ENCODE assay signal across 9 mouse cellular contexts in the genomic region with DNA sequence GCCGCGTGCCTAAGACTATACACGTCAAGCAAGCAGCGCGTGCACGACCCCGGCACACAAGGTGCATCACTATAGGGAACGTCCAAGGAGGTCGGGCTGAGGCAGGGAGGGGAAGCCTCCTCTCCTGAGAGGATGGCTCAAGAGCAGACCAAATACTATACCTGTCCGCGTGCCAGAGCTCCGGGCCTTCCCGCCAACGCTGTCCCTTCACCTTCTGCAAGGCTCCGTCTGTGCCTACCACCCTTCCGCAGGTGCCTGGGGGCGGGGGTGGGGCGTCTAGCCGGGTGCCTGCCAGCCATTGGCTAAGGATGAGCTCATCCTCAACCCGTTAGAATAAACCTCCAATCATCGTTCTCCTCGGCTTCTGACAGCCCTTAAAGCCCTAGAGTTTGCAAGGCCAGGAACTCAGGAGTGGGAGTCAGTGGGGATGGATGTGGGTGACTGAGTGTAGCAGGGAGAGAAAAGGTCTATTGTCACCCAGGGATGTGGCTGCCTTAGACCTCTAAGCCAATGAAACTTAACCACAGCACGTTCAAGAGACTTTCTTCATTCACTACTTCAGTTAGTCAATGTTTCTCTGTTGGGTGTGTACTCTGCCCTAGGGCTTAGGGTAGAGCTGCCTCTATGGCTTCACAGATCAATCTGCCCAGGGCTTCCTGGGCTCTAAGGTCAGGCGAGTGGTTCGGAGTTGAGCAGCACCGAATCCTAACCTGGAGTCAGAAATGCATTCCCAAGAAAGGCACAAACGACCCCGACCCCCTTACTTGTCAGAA. TPM values are rescaled to one million over a fixed set of nuclear protein-coding genes. Genes with fewer than 3 reads are reported as not detected.
DNase-seq lines count a peak whose midpoint lies in the region; ATAC-seq and TF ChIP-seq lines count a peak whose summit lies in the region.
"Had no signal": no experiment of that assay in that cellular context is flagged by ENCODE, and none has a peak within 500 bp of the region (broad histone marks: within the 10 kb centered on the region; RNA-seq: fewer than 3 reads in every experiment).

A gene (minus strand): TSS at position 263 of the 773 bp plus-strand sequence.

- peak within 1 kb of the TSS; percentile 46 for H3K4me2 ChIP-seq in kidney, postnatal 0 days (ENCODE audit: low read length)
- peak within 1 kb of the TSS; percentile 40 for H3K4me2 ChIP-seq in limb, embryonic 15.5 days
- peak within 1 kb of the TSS; percentile 83 for H3K4me2 ChIP-seq in midbrain, postnatal 0 days (ENCODE audit: low read depth, low read length, poor library complexity, severe bottlenecking)

- no peak for TF ChIP-seq CTCF in kidney, postnatal 0 days (IDR thresholded peaks at IDR 0.05; ENCODE audit: low read depth)
- no peak for TF ChIP-seq CTCF in midbrain, postnatal 0 days (IDR thresholded peaks at IDR 0.05)

- no peak within 1 kb of the TSS for H3K27ac ChIP-seq in kidney, postnatal 0 days
- no peak within 1 kb of the TSS for H3K27ac ChIP-seq in limb, embryonic 15.5 days
- H3K27ac ChIP-seq in midbrain, postnatal 0 days (ENCODE audit: low read depth, low read length), result peak within 1 kb of the TSS; percentile 72

- WGBS in kidney, postnatal 0 days, result 15% methylated on average over 28 of the region's 28 CpGs
- 13% methylated on average over 28 of the region's 28 CpGs for WGBS in limb, embryonic 15.5 days
- WGBS in midbrain, postnatal 0 days, result 15% methylated on average over 28 of the region's 28 CpGs

- H3K4me3 ChIP-seq in kidney, postnatal 0 days (replicated peaks; ENCODE audit: low read depth, low read length), result 0 out of 2 replicates have a peak within 1 kb of the TSS, but pooled peaks have one; percentile 9
- H3K4me3 ChIP-seq in limb, embryonic 15.5 days, result peak within 1 kb of the TSS; percentile 16; the same call in 1 of the 2 replicates
- peak within 1 kb of the TSS; percentile 65 for H3K4me3 ChIP-seq in midbrain, postnatal 0 days (ENCODE audit: low read depth, low read length)
- H3K4me3 ChIP-seq: myocyte had no signal

- H3K36me3 ChIP-seq in kidney, postnatal 0 days (ENCODE audit: insufficient read depth, low read length), result no peaks in the 10 kb centered on the region
- no peaks in the 10 kb centered on the region for H3K36me3 ChIP-seq in limb, embryonic 15.5 days
- H3K36me3 ChIP-seq in midbrain, postnatal 0 days (ENCODE audit: insufficient read depth, low read length), result 0 out of 2 replicates have a peak, but pooled peaks cover 7% of the 10 kb centered on the region

- peaks cover 6% of the 10 kb centered on the region for H3K27me3 ChIP-seq in kidney, postnatal 0 days (ENCODE audit: insufficient read depth, low read length)
- H3K27me3 ChIP-seq in limb, embryonic 15.5 days, result peaks cover 24% of the 10 kb centered on the region
- H3K27me3 ChIP-seq in midbrain, postnatal 0 days (ENCODE audit: insufficient read depth, low read length), result no peaks in the 10 kb centered on the region

- no peaks in the 10 kb centered on the region for H3K9me3 ChIP-seq in kidney, postnatal 0 days (replicated peaks; ENCODE audit: low read length)
- no peaks in the 10 kb centered on the region for H3K9me3 ChIP-seq in limb, embryonic 15.5 days
- no peaks in the 10 kb centered on the region for H3K9me3 ChIP-seq in midbrain, postnatal 0 days (ENCODE audit: low read length)

- peaks cover 7% of the 10 kb centered on the region; the same call in 1 of the 2 replicates for H3K4me1 ChIP-seq in kidney, postnatal 0 days (replicated peaks; ENCODE audit: insufficient read depth, low read length)
- H3K4me1 ChIP-seq in limb, embryonic 15.5 days, result peaks cover 15% of the 10 kb centered on the region
- H3K4me1 ChIP-seq in midbrain, postnatal 0 days (ENCODE audit: insufficient read depth, low read length), result peaks cover 7% of the 10 kb centered on the region; the same call in 1 of the 2 replicates

- DNase-seq in adrenal gland, postnatal 10 days, result peak; percentile 57
- DNase-seq in adrenal gland, adult 8-10 months, result no peak
- DNase-seq in cerebellum, postnatal 4 days (ENCODE audit: low spot score in 2 of 2), result peak; percentile 50 to 72
- DNase-seq in kidney, postnatal 0 days (ENCODE audit: low spot score), result no peak
- DNase-seq in midbrain, postnatal 0 days (ENCODE audit: low spot score), result peak; percentile 85
- DNase-seq in thymus, adult 18-20 months, result peak; percentile 57 to 66

- peak; percentile 59 for ATAC-seq in granulocyte monocyte progenitor cell, adult 5-6 weeks (replicated peaks; ENCODE audit: poor library complexity, severe bottlenecking)
- ATAC-seq in kidney, postnatal 0 days (replicated peaks; ENCODE audit: low FRiP score, low read depth), result peak; percentile 61; the same call in 1 of the 2 replicates
- no peak for ATAC-seq in limb, embryonic 15.5 days (ENCODE audit: insufficient number of reproducible peaks, low FRiP score, low TSS enrichment, low read depth)
- ATAC-seq in midbrain, postnatal 0 days (ENCODE audit: low FRiP score), result peak; percentile 97

- H3K9ac ChIP-seq in kidney, postnatal 0 days (ENCODE audit: low read depth, low read length), result no peak within 1 kb of the TSS
- H3K9ac ChIP-seq in limb, embryonic 15.5 days, result no peak within 1 kb of the TSS
- H3K9ac ChIP-seq in midbrain, postnatal 0 days (replicated peaks; ENCODE audit: low read length, poor library complexity, severe bottlenecking), result peak within 1 kb of the TSS; percentile 83

RNA-seq across cellular contexts. Expression of the gene that starts here (rescaled TPM):
- total RNA-seq in adrenal gland, postnatal 10 days (2021), result 1 to 10 TPM; 1.1 to 2.3 TPM
- total RNA-seq in adrenal gland, adult 8-10 months (2022), result 1 to 10 TPM; 1.0 to 2.3 (median 1.8) TPM
- total RNA-seq in granulocyte monocyte progenitor cell, adult 5-6 weeks (2014; fragmentation: Nextera tagmentation), result not detected in 2 replicates
- not detected in 2 replicates for total RNA-seq in granulocyte monocyte progenitor cell, adult 5-6 weeks (2017)
- polyA plus RNA-seq in kidney, postnatal 0 days (2015; fragmentation: Nextera tagmentation; extraction: Ambion mirVana), result 0.87 and 1.1 TPM in 2 replicates
- 0.53 and 0.88 TPM in 2 replicates for polyA plus RNA-seq in limb, embryonic 15.5 days (2015; fragmentation: Nextera tagmentation; extraction: Ambion mirVana)
- total RNA-seq in midbrain, postnatal 0 days (2014; rRNA removed), result 47.2 and 48.6 TPM in 2 replicates
- polyA plus RNA-seq in midbrain, postnatal 0 days (2015; fragmentation: Nextera tagmentation; extraction: Ambion mirVana), result 35.0 and 37.1 TPM in 2 replicates

Comparison
In these comparisons a context has a peak if more than half of its experiments do, and no peak if none do; other contexts are left out.
1. RNA of the gene that starts here (total RNA-seq): 47.2 to 48.6 TPM in midbrain, postnatal 0 days; 1.1 to 2.3 TPM in adrenal gland, postnatal 10 days, 1.0 to 2.3 TPM in adrenal gland, adult 8-10 months and not detected in granulocyte monocyte progenitor cell, adult 5-6 weeks; every median in the first group is over 10 times any median in the second.
2. RNA of the gene that starts here (polyA plus RNA-seq): 35.0 to 37.1 TPM in midbrain, postnatal 0 days; 0.87 to 1.1 TPM in kidney, postnatal 0 days and 0.53 to 0.88 TPM in limb, embryonic 15.5 days; every median in the first group is over 10 times any median in the second.
3. DNase-seq: peak in adrenal gland, postnatal 10 days (single experiment), cerebellum, postnatal 4 days (2 of 2), midbrain, postnatal 0 days (single experiment) and thymus, adult 18-20 months (2 of 2); none in adrenal gland, adult 8-10 months (single experiment) and kidney, postnatal 0 days (single experiment).
4. Peak in ATAC-seq in granulocyte monocyte progenitor cell, adult 5-6 weeks; RNA of the gene not detected or under 1 TPM.
5. H3K4me3 ChIP-seq: peak in every context shown above with its lines; median percentile 65 in midbrain, postnatal 0 days; 16 in limb, embryonic 15.5 days; 9 in kidney, postnatal 0 days.
6. Peak in every context shown above with its lines, with median percentiles within 50 percentile points of each other: H3K4me2 ChIP-seq.